Mouse (Mus musculus) heart, embryonic 14.5 days (tissue): ENCODE measurements at regions not wholly inside any gene's neighbourhood (a gene's known extent, or its start where the extent isn't known, plus 50 kb on each side); places are given as distances from the start of the nearest gene placed in this dataset.
A peak's percentile ranks its signal among the peaks of the same experiment; 100 is the strongest.

Source experiments
- ATAC-seq: fragments of 200-750 bp; cut with Nextera tagmentation; 2 replicates; pipeline ENCODE4 v1.8.0; 2017; ENCODE audit warnings: low read depth, moderate TSS enrichment; ENCODE audit not compliant: insufficient number of reproducible peaks, insufficient read depth, low FRiP score
- H3K27ac ChIP-seq, 2 experiments: fragments of 200-500 bp in 1 of 2; fragments of 300-500 bp in 1 of 2; sonication (generic) in 1 of 2; replicated peaks in 1 of 2; 2 replicates each; pipeline ENCODE4 v1.5.1; 2012 to 2014; ENCODE audit warnings: low read depth in 2 of 2, low read length in 2 of 2, control low read depth in 1 of 2, mild to moderate bottlenecking in 1 of 2, mixed read lengths in 1 of 2; ENCODE audit not compliant: control insufficient read depth in 1 of 2, insufficient read depth in 1 of 2
- H3K27me3 ChIP-seq: fragments of 300-500 bp; sonication (generic); 2 replicates; pipeline ENCODE4 v1.6.1; 2014; ENCODE audit warnings: mild to moderate bottlenecking, low read length, control low read depth; ENCODE audit not compliant: control insufficient read depth, insufficient read depth
- H3K36me3 ChIP-seq: fragments of 300-500 bp; sonication (generic); 2 replicates; pipeline ENCODE4 v1.6.1; 2014; ENCODE audit warnings: mild to moderate bottlenecking, control low read depth, low read length, mixed read lengths; ENCODE audit not compliant: control insufficient read depth, insufficient read depth
- H3K4me1 ChIP-seq, 2 experiments: fragments of 200-500 bp in 1 of 2; fragments of 300-500 bp in 1 of 2; sonication (generic) in 1 of 2; 2 replicates each; pipeline ENCODE4 v1.6.1; 2012 to 2014; ENCODE audit warnings: low read length in 2 of 2, control low read depth in 1 of 2, mixed read lengths in 1 of 2; ENCODE audit not compliant: control insufficient read depth in 2 of 2, insufficient read depth in 2 of 2
- H3K4me2 ChIP-seq: fragments of 300-500 bp; sonication (generic); 2 replicates; pipeline ENCODE4 v1.6.1; 2014; ENCODE audit warnings: mild to moderate bottlenecking, low read length
- H3K4me3 ChIP-seq, 2 experiments: fragments of 200-500 bp in 1 of 2; fragments of 300-500 bp in 1 of 2; sonication (generic) in 1 of 2; 2 replicates each; pipeline ENCODE4 v1.5.1; 2012 to 2014; ENCODE audit warnings: low read length in 2 of 2, mild to moderate bottlenecking in 2 of 2, control low read depth in 1 of 2, low read depth in 1 of 2, moderate library complexity in 1 of 2; ENCODE audit not compliant: control insufficient read depth in 1 of 2, insufficient read depth in 1 of 2
- H3K9ac ChIP-seq: fragments of 300-500 bp; sonication (generic); 2 replicates; pipeline ENCODE4 v1.6.1; 2014; ENCODE audit warnings: mild to moderate bottlenecking, low read length
- H3K9me3 ChIP-seq: fragments of 300-500 bp; sonication (generic); 2 replicates; pipeline ENCODE4 v1.6.1; 2016; ENCODE audit warnings: low read length, control low read depth; ENCODE audit not compliant: control insufficient read depth
- WGBS: fragments of 180-500 bp; shearing (Covaris S2); extraction: QIAGEN DNeasy Blood & Tissue Kit; methylation state at CpG from one replicate; pipeline ENCODE4 v1.1.7; 2014; 5-methylcytosine and 5-hydroxymethylcytosine counted together

DNA sequence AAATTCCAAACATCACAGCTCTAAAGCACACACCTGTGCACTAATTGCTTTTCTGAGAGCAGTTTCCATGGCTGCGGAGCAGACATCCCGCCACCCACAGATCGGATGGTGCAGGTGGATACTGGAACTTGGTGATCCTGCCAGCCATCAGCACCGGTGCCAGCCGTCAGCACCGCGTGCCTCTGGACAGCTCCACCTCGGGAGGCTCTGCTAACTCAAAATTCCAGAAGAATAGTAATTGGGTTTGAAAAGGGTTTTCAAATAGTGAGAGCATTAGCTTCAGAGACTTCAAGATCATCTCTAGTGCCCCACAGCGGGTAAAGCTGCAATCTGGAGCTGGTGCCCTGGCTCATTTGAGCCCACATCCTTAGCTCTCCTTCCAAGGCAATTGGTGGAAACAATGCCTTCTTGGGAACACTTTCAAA, 458.8 kb downstream of the Tbc1d22a start:
- Histone ChIP-seq H3K4me1 (no peaks in the 10 kb centered on the region), H3K27ac (no peak overlapping the region), H3K36me3 (no peaks in the 10 kb centered on the region), H3K27me3 (no peaks in the 10 kb centered on the region), H3K4me3 (no peak overlapping the region), H3K9me3 (no peaks in the 10 kb centered on the region), H3K9ac (no peak overlapping the region), H3K4me2 (no peak overlapping the region)
- ATAC-seq, result no peak
- WGBS, result 31% methylated on average over 9 of the region's 9 CpGs

DNA sequence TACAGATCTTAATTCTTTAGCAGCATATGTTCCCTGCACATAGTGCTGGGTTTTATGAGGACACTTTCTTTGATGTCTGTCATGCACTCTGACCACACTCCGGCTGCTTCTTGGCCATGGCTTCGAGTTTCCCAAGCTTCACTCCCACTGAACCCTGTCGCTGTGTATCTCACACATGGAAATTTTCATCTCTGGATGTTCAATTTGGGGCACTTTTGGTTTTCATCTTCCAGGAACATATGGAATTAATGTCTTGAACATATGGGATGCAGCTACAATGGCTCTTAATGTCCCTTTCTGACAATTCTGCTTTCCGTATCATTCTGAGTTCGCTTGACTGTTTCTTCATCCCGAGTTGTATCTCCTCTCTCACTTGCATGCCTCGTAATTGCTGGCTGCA, 462.8 kb downstream of the Tbc1d22a start:
- WGBS, result 78% methylated on average over 7 of the region's 7 CpGs
- ATAC-seq, result no peak
- H3K4me1 ChIP-seq, result peaks cover 0 to 4% of the 10 kb centered on the region in 2 experiments; a peak in 1 of 4 replicates

DNA sequence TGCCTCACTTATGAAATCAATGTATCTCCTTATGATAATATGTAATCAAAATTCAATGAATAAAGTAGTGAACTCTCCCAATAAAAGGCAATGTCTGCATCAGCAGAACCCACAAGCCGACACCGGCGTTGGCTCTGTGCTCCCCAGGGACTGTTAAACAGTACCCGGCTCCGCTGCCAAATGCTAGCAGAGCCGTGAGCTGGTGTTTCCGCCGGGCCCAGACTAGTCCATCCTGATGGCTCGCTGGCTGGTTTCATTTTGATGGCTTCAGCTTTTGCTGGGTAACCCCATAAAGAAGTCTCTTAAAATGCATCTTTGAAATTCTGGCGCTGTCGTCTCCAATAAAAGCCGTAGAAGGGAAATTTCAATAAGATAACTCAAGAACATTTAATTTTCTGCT, 468.8 kb downstream of the Tbc1d22a start:
- H3K9ac ChIP-seq, result no peak overlapping the region
- WGBS, result 88% methylated on average over 12 of the region's 12 CpGs
- no peaks in the 10 kb centered on the region for H3K27me3 ChIP-seq
- H3K27ac ChIP-seq, result no peak overlapping the region
- peaks cover 0 to 4% of the 10 kb centered on the region in 2 experiments; a peak in 1 of 4 replicates for H3K4me1 ChIP-seq
- no peak for ATAC-seq
- no peaks in the 10 kb centered on the region for H3K36me3 ChIP-seq
- H3K9me3 ChIP-seq, result no peaks in the 10 kb centered on the region
- no peak overlapping the region for H3K4me2 ChIP-seq
- H3K4me3 ChIP-seq, result no peak overlapping the region

More for the DNA sequence above, 462.8 kb downstream of the Tbc1d22a start:
- Histone ChIP-seq H3K4me3 (no peak overlapping the region), H3K27me3 (no peaks in the 10 kb centered on the region), H3K27ac (no peak overlapping the region), H3K4me2 (no peak overlapping the region), H3K36me3 (no peaks in the 10 kb centered on the region), H3K9me3 (no peaks in the 10 kb centered on the region), H3K9ac (no peak overlapping the region)

DNA sequence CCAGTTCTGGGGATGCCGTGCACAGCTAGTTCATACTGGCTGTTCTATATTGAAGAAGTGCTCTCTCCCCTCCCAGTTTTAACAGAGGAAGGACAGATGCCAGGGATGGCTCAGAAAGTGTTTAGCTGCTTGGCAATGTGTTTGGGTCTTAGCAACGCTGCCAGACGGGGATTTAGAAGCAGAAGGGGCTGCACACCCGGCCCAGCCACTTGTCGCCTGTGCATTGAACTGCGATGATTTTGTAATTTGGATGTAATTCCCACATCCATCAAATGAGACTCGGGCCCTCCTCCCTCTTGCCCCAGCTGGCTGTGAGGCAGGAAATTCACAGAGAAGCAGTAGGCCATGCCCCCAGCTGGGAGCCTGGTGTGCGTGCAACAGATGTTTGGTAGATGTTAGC, 475.4 kb downstream of the Tbc1d22a start:
- WGBS, result 81% methylated on average over 8 of the region's 8 CpGs
- Histone ChIP-seq H3K4me3 (no peak overlapping the region), H3K27ac (no peak overlapping the region), H3K36me3 (no peaks in the 10 kb centered on the region), H3K4me2 (no peak overlapping the region), H3K4me1 (no peaks in the 10 kb centered on the region), H3K27me3 (no peaks in the 10 kb centered on the region), H3K9ac (no peak overlapping the region), H3K9me3 (no peaks in the 10 kb centered on the region)
- ATAC-seq, result no peak

DNA sequence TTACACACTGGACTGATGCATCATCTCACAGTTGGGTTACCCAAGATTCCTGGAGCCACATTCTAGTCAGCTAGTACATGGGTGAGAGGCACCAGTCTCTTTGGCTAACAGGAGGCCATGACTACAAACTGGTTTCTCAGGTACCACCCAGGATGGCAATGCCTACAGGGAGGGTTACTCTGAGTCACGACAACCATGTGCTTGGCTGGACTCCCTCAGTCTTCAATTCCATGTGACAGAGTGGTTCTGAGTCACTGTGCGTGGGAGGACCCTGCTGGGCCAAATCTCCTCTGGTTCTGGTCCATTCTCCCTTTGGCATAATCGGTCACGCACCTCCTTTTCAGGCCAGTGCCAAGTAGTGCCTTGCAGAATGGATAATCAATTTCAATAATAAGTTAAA, 482.5 kb downstream of the Tbc1d22a start:
- H3K9me3 ChIP-seq, result no peaks in the 10 kb centered on the region
- ATAC-seq, result no peak
- 76% methylated on average over 4 of the region's 4 CpGs for WGBS
- no peaks in the 10 kb centered on the region for H3K36me3 ChIP-seq
- H3K27ac ChIP-seq, result no peak overlapping the region
- no peaks in the 10 kb centered on the region for H3K4me1 ChIP-seq
- no peak overlapping the region for H3K4me3 ChIP-seq
- H3K27me3 ChIP-seq, result no peaks in the 10 kb centered on the region
- H3K9ac ChIP-seq, result no peak overlapping the region
- H3K4me2 ChIP-seq, result no peak overlapping the region

GRCm38 (mm10) chr15:86710429-86710828, 496.2 kb downstream of the Tbc1d22a start:
- H3K9me3 ChIP-seq, result no peaks in the 10 kb centered on the region
- H3K9ac ChIP-seq, result no peak overlapping the region
- no peak overlapping the region for H3K4me3 ChIP-seq
- peak; percentile 30; the same call in 1 of the 2 replicates for ATAC-seq
- peaks cover 0 to 2% of the 10 kb centered on the region in 2 experiments; a peak in 1 of 4 replicates for H3K4me1 ChIP-seq
- 57% methylated on average over 2 of the region's 2 CpGs for WGBS
- no peak overlapping the region for H3K4me2 ChIP-seq
- peak overlapping the region; percentile 57 to 70 for H3K27ac ChIP-seq
- no peaks in the 10 kb centered on the region for H3K36me3 ChIP-seq
- no peaks in the 10 kb centered on the region for H3K27me3 ChIP-seq

GRCm38 (mm10) chr15:86718376-86718775, 504.1 kb downstream of the Tbc1d22a start:
- peaks cover 8% of the 10 kb centered on the region; the same call in 1 of the 2 replicates for H3K9me3 ChIP-seq
- H3K27me3 ChIP-seq, result no peaks in the 10 kb centered on the region
- 61% methylated on average over 9 of the region's 9 CpGs for WGBS
- no peak overlapping the region for H3K9ac ChIP-seq
- H3K36me3 ChIP-seq, result no peaks in the 10 kb centered on the region
- H3K4me3 ChIP-seq, result no peak overlapping the region
- H3K27ac ChIP-seq, result no peak overlapping the region
- H3K4me1 ChIP-seq, result no peaks in the 10 kb centered on the region; a peak in 1 of 4 replicates
- H3K4me2 ChIP-seq, result no peak overlapping the region
- ATAC-seq, result no peak

GRCm38 (mm10) chr15:86719088-86719487, 504.8 kb downstream of the Tbc1d22a start:
- no peak; the same call in 1 of the 2 replicates for ATAC-seq

More at GRCm38 (mm10) chr15:86719088-86719487, 504.8 kb downstream of the Tbc1d22a start:
- no peak overlapping the region for H3K4me3 ChIP-seq
- H3K9ac ChIP-seq, result no peak overlapping the region
- H3K27ac ChIP-seq, result no peak overlapping the region
- WGBS, result 84% methylated on average over 12 of the region's 12 CpGs
- H3K4me1 ChIP-seq, result no peaks in the 10 kb centered on the region; a peak in 1 of 4 replicates
- H3K36me3 ChIP-seq, result no peaks in the 10 kb centered on the region
- H3K4me2 ChIP-seq, result no peak overlapping the region
- H3K27me3 ChIP-seq, result no peaks in the 10 kb centered on the region
- H3K9me3 ChIP-seq, result peaks cover 8% of the 10 kb centered on the region; the same call in 1 of the 2 replicates
